Mouse (Mus musculus) heart, adult 10 weeks (tissue): ENCODE results near the gene Strn3. TPM values are rescaled to one million over a fixed set of nuclear protein-coding genes. Genes with fewer than 3 reads are reported as not detected.

Source experiments
- polyA plus RNA-seq: library from polyadenylated mRNA; stranded (reverse); fragments of 350-450 nt; fragmentation: Illumina TruSeq; extraction: RNeasy Lipid Tissue Mini Kit (QIAGEN cat#74804); gene quantifications from one replicate; pipeline ENCODE4 v1.2.3, GENCODE M21; 2014; ENCODE audit warnings: low read depth, low replicate concordance

Gene Strn3
- polyA plus RNA-seq: 84.6 TPM

GRCm38 (mm10) chr12:51691845-51692632 lies at the start of gene Strn3:
TSS of gene Strn3 (minus strand) at chr12:51691897.

GRCm38 (mm10) chr12:51690893-51691844 lies 528 bp downstream of the Strn3 start, which contains the start of gene Ap4s1:
TSS of gene Ap4s1 (plus strand) at chr12:51691033.

GRCm38 (mm10) chr12:51593229-51594029 lies 98.3 kb downstream of the Strn3 start, which contains the start of gene Coch:
TSS of gene Coch (plus strand) at chr12:51593341.

Other genes starting within 250 kb of the Strn3 start
- gene Coch, start 98.6 kb downstream of the Strn3 start, polyA plus RNA-seq: 0.37 TPM
- 112 TPM for gene Ap4s1, start 864 bp downstream of the Strn3 start, polyA plus RNA-seq
- 50.2 TPM for gene Hectd1, start 137.6 kb upstream of the Strn3 start, polyA plus RNA-seq